Mouse (Mus musculus) E14TG2a.4 (cell line): ENCODE measurements around the gene Rpf2.

Source experiments
- CTCF ChIP-seq: conservative IDR thresholded peaks from 2 replicates; pipeline ENCODE4 v1.5.1; 2014; ENCODE audit warnings: low read length
- POU5F1 ChIP-seq: IDR thresholded peaks from 2 replicates; pipeline ENCODE4 v1.6.1; 2014; ENCODE audit warnings: low read length, borderline replicate concordance

GRCm38 (mm10) chr10:40258401-40258966 lies 11.6 kb upstream of the Rpf2 start:
- TF ChIP-seq CTCF (no peak), POU5F1 (peak; percentile 67)
